Mouse (Mus musculus): ENCODE measurements around the gene Adgra1. TPM values are rescaled to one million over a fixed set of nuclear protein-coding genes. Genes with fewer than 3 reads are reported as not detected.

The Adgra1 gene
- total RNA-seq, 1 experiment from 2014 or later, result not detected

DNA sequence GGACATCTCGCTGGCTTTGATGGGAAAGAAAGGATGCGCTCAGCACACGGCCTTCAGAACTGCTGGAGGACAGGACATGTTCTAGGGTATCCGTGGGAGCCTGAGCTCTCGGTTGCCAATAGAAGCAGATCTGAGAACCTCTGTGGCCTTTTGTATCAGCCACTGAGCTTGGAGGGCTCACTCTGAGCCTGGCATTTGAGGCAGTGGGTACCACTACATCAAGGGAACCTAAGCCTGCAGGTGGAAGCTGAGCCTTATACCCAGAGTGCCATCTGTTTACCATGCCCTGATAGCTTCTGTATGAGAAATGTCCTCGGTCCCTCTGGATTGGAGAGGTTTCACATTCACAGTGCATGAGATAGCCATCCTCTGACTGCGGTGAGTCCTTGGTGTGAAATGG lies 62.3 kb downstream of the Adgra1 start:
- no peak for ATAC-seq (replicated peaks in 1 of 2; ENCODE audit: insufficient read depth in 1 of 2, low FRiP score in 2 of 2, low TSS enrichment in 1 of 2, low read depth in 1 of 2, poor library complexity in 2 of 2, severe bottlenecking in 2 of 2)

DNA sequence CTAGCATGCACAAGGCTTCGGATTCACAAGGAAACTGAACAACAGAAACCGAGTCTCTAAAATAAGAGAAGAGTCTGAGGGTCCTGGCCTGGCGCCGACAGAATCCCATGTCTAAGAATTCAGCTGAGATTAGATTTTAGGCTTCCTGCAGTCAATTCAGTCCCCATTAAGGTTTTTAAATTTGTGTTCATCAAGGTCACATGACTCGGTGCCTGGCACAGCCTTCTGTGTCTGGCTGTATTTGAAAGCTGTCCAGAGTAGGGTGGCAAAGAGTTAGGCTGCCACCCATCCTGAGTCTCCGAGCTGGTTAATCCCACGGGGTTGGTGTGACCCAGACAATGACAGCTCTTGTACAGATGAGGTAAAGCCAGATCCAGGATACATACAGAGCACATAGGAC lies 62.8 kb downstream of the Adgra1 start:
- ATAC-seq (replicated peaks in 1 of 2; ENCODE audit: insufficient read depth in 1 of 2, low FRiP score in 2 of 2, low TSS enrichment in 1 of 2, low read depth in 1 of 2, poor library complexity in 2 of 2, severe bottlenecking in 2 of 2), result no peak

DNA sequence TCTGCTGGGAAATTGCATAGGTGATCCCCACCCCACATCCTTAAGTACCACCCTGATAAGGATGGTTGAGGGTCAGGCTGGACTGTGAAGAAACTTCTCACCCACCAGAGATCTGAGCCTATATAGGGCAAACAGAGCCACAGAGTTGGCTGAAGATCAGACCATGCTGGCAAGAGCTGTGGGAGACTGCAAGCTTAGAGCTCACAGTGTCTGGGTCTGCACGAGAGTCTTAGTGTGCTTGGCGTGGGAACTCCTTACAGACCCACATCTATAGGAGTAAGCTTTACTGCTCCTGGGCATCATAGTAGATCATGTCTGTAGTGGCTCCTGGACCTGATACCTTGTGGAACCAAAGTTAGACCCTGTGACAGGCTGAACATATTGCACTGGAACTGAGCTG lies 64.6 kb downstream of the Adgra1 start:
- ATAC-seq (replicated peaks in 1 of 2; ENCODE audit: insufficient read depth in 1 of 2, low FRiP score in 2 of 2, low TSS enrichment in 1 of 2, low read depth in 1 of 2, poor library complexity in 2 of 2, severe bottlenecking in 2 of 2), result no peak

DNA sequence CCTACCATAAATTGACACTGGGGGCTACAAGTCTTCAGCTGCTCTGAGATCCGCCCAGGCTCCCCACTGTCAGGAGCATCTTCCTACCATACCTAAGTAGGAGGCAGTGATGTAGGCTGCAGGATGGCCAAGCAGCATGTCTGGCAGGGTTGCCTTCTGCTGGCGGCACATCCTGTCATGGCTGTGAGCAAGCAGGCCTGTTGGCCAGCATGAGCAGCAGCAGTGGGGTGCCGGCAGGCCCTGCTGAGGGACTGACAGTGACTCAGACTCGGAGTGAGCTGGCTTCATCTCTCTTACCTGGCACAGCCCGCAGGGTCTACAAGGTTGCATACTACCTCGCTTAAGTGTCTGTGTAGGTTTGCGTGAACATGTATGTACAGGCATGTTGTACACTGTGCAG lies 65.5 kb downstream of the Adgra1 start:
- no peak for ATAC-seq (replicated peaks in 1 of 2; ENCODE audit: insufficient read depth in 1 of 2, low FRiP score in 2 of 2, low TSS enrichment in 1 of 2, low read depth in 1 of 2, poor library complexity in 2 of 2, severe bottlenecking in 2 of 2)

DNA sequence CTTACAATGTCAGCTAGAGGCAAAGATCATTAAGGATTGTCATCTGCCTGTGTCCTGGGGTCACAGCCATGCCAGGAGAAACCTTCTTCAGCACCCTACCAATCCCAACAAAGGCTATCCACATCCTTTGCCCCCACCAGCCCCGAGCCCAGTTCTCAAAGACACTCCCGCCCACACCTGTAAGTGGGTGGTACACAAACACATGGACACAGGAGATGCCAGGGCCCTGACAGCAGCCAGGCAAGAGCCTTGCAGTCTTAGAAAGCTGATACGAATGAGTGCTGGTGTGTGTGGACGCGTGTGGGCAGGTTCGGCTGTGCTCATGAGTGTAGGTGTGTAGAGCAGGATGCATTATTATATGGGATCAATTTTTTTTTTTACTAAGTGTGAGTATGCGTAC lies 66.5 kb downstream of the Adgra1 start:
- no peak for ATAC-seq (replicated peaks in 1 of 2; ENCODE audit: insufficient read depth in 1 of 2, low FRiP score in 2 of 2, low TSS enrichment in 1 of 2, low read depth in 1 of 2, poor library complexity in 2 of 2, severe bottlenecking in 2 of 2)

DNA sequence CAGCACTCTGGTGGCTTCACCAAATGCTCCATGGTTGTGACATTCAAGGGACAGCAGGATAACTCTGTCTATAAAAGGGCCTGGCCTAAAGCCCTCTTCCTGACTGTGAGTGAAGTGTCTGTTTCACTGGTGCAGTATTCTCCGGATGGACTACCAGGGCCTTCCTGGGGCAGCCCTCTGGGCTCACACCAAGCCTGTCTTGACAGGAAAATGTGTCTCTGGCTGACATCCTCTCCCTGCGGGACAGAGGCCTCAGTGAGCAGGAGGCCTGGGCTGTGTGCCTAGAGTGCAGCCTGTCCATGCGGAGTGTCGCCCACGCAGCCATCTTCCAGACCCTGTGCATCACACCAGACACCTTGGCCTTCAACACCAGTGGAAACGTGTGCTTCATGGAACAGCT lies 66.9 kb downstream of the Adgra1 start:
- ATAC-seq (replicated peaks in 1 of 2; ENCODE audit: insufficient read depth in 1 of 2, low FRiP score in 2 of 2, low TSS enrichment in 1 of 2, low read depth in 1 of 2, poor library complexity in 2 of 2, severe bottlenecking in 2 of 2), result no peak

DNA sequence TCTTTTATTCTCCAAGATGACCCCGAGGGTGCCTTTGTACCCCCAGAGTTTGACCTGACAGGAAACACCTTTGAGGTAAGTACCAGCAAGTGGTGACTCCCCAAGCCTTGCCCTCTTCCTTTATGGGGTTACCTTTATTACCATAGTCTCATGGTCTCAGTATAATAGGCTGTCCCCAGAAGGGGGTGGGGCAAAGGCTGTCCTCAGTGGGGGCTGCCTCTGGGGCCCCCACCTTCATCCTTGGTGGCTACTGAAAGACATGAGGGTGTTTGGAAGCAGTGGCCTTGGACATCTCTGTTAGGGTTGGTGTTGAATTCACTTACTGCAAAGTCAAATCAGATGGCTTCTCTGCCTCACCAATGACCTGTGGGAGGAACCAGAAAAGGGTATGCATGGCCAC lies 68.0 kb downstream of the Adgra1 start:
- no peak for ATAC-seq (replicated peaks in 1 of 2; ENCODE audit: insufficient read depth in 1 of 2, low FRiP score in 2 of 2, low TSS enrichment in 1 of 2, low read depth in 1 of 2, poor library complexity in 2 of 2, severe bottlenecking in 2 of 2)

DNA sequence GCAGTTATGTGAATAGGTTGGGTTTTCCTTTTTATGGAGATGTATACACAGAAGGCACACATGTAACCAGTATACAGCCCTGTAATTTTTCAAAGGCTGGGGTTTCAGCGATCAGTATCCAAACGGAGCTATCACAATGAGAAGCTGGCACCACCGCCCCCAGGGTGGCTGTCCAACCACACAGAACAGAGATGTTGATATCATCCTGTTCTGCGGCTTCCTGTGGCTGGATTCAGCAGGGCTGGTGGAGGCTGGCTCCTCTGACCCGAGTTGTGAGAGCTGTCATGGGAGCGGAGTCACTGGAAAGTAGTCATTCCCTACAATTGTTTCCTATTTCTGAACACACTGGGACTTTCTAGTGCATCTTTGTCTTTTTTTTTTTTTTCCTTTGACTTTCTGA lies 71.3 kb downstream of the Adgra1 start:
- ATAC-seq (replicated peaks in 1 of 2; ENCODE audit: insufficient read depth in 1 of 2, low FRiP score in 2 of 2, low TSS enrichment in 1 of 2, low read depth in 1 of 2, poor library complexity in 2 of 2, severe bottlenecking in 2 of 2), result 0 out of 4 replicates have a peak, but pooled peaks of 1 of the 2 experiments have one; percentile 38

DNA sequence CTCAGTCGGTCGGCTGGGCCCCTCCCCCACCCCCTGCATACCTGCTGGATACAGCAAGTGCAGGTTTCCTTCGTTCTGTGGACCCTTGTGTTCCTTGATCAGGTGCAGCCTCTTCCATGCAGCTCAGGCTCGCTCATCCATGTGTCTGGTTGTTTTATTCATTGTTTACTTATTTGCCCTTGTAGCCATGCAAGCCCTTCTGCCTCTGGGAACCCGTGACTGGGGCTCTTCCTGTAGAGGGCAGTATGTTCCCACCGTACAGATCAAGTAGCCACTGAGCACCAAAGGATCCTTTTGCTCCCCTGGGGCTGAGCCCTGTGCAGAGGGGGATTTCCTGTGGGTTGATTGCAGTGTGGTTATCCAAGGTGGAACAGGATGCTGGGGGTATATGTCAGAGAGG lies 71.7 kb downstream of the Adgra1 start:
- ATAC-seq (replicated peaks in 1 of 2; ENCODE audit: insufficient read depth in 1 of 2, low FRiP score in 2 of 2, low TSS enrichment in 1 of 2, low read depth in 1 of 2, poor library complexity in 2 of 2, severe bottlenecking in 2 of 2), result peak; percentile 80 to 86

DNA sequence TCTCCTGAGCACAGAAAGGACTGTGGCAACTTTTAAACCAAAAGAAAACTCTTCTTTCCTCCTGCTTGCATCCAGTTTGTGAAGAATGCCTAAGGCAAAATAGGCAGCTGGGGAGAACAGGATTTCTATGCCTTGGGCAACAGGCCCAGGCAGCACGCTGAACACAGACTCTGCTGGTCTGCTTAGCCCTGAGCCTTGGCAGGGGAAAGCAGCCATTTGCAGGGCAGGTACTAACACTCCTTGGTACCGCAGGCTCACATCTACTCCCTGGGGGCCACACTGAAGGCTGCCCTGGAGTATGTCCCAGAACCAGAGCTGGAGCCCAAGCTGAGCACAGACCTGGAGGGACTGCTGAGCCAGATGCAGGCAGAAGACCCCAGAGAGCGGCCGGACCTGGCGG lies 74.2 kb downstream of the Adgra1 start:
- ATAC-seq (replicated peaks in 1 of 2; ENCODE audit: insufficient read depth in 1 of 2, low FRiP score in 2 of 2, low TSS enrichment in 1 of 2, low read depth in 1 of 2, poor library complexity in 2 of 2, severe bottlenecking in 2 of 2), result no peak

DNA sequence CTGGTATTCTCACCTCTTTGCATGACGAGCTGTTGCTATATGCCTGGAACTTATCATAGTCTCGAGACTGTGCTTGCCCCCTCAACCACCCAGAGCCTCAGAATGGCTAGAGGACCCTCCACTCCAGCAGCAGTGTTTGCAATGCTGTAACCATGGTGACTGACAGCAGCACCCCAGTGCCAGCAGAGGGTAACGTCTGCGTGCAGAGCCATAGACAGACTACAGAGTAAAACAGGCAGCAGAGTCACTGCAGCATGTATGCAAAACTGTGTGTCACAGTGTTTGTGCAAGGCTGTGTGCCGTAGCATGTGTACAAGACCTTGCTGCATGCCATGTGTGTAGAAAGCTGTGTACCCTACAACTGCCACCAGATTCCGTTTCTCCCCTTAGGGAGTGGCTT lies 75.5 kb downstream of the Adgra1 start:
- ATAC-seq (replicated peaks in 1 of 2; ENCODE audit: insufficient read depth in 1 of 2, low FRiP score in 2 of 2, low TSS enrichment in 1 of 2, low read depth in 1 of 2, poor library complexity in 2 of 2, severe bottlenecking in 2 of 2), result no peak

DNA sequence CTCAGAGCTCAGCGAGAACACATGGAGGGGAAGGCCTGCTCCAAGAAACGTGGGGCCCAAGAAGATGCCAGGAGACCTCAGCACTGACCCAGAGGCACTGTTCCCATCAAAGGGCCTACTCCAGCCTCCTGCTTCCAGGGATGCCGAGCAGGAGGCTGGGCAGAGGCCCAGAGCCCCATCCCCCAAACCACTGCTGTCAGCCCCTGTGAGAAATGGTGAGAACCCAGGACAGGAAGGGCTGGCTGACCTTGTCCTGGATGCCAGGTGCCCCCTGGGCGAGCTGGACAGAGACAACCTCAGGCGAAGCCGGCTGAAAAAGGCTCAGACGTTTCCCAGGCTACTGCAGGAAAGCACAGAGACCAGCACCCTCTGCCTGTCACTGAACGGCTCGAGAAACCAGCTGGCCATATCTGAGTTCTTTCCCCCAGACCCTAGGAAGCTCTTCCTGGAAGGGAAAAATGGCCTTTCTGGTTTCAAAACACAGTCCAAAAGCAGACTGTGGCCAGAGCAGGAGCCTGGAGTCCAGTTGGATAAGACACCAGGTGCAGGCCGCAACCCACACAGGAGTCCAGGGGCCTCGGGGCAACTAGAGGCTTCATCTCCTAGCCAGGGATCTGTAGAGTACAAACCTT lies 76.3 kb downstream of the Adgra1 start:
- ATAC-seq (replicated peaks in 1 of 2; ENCODE audit: insufficient read depth in 1 of 2, low FRiP score in 2 of 2, low TSS enrichment in 1 of 2, low read depth in 1 of 2, poor library complexity in 2 of 2, severe bottlenecking in 2 of 2), result no peak

DNA sequence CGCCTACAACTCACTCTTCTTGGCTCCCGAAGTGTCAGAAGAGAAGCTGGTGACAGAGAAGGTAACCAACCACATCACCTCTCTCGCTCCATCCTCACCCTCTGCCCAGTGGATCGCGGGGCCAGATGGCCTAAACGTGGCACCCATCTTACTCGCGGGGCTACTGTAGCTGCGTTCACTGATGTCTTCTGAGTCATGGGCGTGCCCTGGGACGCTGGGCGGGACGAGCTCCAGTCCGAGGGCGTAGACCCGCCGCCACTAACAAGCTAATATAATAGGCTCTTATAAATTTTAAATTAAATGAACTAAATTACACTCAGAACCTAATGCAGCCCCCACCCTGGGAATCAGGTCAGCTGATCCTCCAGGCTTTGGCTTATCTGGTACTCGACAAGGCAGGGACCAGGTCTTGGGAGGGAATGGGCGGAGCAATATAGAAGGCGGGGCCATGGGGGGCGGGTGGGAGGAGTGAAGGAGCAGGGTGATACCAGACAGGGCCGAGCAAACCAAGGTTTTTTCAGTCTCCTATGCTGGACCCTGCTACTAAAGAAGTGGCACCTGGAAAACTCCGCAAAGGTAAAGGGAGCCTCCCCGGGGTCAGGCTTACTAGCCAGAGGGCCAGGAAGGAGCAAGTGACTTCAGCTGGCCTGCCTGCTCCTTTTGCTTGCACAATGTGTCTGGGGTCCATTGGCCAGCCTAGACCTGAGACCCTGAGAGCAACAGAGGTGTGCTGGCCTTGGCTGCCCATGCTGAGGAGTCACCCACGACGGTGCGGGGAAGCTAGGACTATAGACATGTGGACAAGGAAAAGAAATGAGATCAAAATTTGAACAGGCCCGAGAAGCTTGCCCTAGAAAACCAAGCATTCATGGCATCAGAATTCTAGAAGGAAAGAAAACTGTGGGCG lies 80.4 kb downstream of the Adgra1 start:
- no peak; a peak in 1 of 4 replicates for ATAC-seq (replicated peaks in 1 of 2; ENCODE audit: insufficient read depth in 1 of 2, low FRiP score in 2 of 2, low TSS enrichment in 1 of 2, low read depth in 1 of 2, poor library complexity in 2 of 2, severe bottlenecking in 2 of 2)

DNA sequence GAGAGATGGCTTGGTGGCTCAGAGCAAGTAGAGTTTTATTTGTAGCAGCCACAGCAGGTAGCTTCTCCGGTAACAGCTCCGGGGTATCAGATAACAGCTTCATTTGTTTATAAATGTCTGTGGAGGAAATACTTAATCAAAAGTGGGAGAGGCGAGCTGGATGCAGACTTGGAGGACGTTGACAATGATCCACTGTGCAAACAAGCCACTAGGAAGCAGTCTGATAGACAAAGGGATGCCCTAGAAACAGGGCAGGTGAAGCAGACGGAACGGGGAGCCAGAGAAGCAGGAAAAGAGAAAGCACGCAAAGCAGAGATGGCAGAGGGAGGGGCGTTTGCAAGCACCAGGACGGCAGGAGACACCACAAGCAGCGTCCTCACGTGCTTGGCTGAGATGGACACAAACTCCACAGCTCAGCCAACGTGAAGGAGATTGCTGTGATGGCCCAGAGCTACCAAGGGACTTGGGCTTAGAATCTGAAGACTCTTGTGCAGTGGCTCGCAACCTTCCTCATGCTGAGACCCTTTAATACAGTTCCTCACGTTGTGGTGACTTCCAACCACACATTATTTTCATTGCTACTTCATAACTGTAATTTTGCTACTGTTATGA lies 81.8 kb downstream of the Adgra1 start:
- no peak for ATAC-seq (replicated peaks in 1 of 2; ENCODE audit: insufficient read depth in 1 of 2, low FRiP score in 2 of 2, low TSS enrichment in 1 of 2, low read depth in 1 of 2, poor library complexity in 2 of 2, severe bottlenecking in 2 of 2)

DNA sequence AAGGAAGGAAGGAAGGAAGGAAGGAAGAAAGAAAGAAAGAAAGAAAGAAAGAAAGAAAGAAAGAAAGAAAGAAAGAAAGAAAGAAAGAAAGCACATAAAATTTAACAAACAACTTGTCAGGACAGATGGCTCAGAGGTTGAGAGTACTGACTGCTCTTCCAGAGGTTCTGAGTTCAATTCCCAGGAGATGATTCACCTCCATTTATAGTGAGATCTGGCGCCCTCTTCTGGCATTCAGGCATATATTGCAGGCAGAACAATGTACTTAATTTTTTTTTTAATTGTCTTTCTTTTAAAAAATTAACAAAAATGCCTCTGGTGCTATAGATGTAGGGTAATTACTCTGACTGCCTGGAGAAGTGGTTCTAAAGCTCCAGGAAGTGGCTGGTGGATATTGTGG lies 82.4 kb downstream of the Adgra1 start:
- ATAC-seq (replicated peaks in 1 of 2; ENCODE audit: insufficient read depth in 1 of 2, low FRiP score in 2 of 2, low TSS enrichment in 1 of 2, low read depth in 1 of 2, poor library complexity in 2 of 2, severe bottlenecking in 2 of 2), result no peak

DNA sequence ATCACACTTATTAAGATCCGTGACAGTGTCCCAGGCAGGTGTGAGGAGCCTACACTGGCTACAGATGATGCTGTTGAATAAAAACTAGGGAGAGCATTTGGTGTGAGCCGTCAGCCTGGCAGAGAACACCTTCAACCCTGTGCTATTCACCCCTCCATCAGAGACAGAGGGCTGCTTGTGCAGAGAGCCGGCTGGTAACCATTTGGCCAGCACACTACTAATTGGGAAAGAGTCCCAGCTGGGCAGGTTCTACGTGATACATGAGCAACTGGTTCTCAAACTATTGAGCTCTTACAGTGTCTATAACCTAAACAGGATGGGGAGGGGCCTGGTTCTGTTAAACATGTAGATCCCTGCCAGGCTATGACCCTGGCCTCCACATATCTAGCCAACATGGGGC lies 84.3 kb downstream of the Adgra1 start:
- no peak for ATAC-seq (replicated peaks in 1 of 2; ENCODE audit: insufficient read depth in 1 of 2, low FRiP score in 2 of 2, low TSS enrichment in 1 of 2, low read depth in 1 of 2, poor library complexity in 2 of 2, severe bottlenecking in 2 of 2)
